Mouse (Mus musculus): ENCODE measurements at regions not wholly inside any gene's neighbourhood (a gene's known extent, or its start where the extent isn't known, plus 50 kb on each side); places are given as distances from the start of the nearest gene placed in this dataset.

DNA sequence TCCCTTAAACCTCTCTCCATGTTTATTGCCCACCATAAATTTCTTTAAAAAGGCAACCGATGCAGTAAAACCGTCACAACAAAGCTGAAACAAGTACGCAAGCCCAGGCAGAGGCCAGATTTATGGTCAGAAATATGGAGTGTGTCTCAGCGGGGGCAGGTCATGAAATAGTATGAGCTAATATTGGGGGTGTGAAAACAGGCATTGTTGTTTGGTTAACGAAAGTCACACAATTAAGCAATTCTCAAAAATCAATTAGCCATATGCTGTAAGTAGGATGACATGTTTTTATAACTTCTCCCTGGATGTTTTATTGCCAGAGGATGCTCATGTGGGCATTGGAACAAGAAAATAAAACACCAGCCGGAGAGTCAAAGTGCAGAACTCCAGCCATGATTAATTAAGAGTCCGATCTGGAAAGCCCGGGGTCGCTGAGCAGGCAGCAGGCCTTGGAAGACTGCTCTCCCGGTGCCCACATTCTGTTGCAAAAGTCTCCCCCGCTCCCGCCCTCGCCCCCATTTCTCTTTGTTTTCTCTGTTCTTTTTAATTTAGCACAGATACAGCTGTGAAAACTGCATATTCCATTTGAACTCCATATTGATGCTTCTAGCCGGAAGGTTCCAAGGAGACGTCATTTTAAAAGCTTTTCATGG is 239.0 kb downstream of the Cxcl12 start:
- dilution Hi-C loops (cut with MboI; ENCODE audit: extremely low pct_ligation_motif_present, extremely low pct_unique_long_range_greater_than_20kb, low sequenced_read_pairs) = no loop called here
- Histone ChIP-seq H3K27ac (ENCODE audit: insufficient read depth, low read depth) (no peak overlapping the region), H3K4me3 (replicated peaks in 1 of 3; ENCODE audit: low read depth in 2 of 3, low read length in 2 of 3, poor library complexity in 1 of 3) (no peak overlapping the region), H3K9me3 (replicated peaks; ENCODE audit: low read length) (no peaks in the 10 kb centered on the region), H3K79me2 (replicated peaks; ENCODE audit: control insufficient read depth, extremely low read depth, insufficient read depth, poor library complexity, severe bottlenecking) (no peaks in the 10 kb centered on the region), H3K9ac (ENCODE audit: insufficient read depth, low read depth) (no peak overlapping the region), H3K4me2 (ENCODE audit: insufficient read depth, low read depth, poor library complexity, severe bottlenecking) (no peak overlapping the region), H3K27me3 (replicated peaks) (peaks cover 65% of the 10 kb centered on the region), H3K4me1 (ENCODE audit: control insufficient read depth in 1 of 2, insufficient read depth in 2 of 2) (no peaks in the 10 kb centered on the region), H3K36me3 (replicated peaks in 1 of 2; ENCODE audit: control insufficient read depth in 1 of 2, insufficient read depth in 1 of 2, low read length in 1 of 2) (no peaks in the 10 kb centered on the region)
- in situ Hi-C loops (cut with MboI; ENCODE audit: low pct_ligation_motif_present, low pct_unique_long_range_greater_than_20kb, low sequenced_read_pairs) = no loop called here
- TF ChIP-seq RCOR1 (conservative IDR thresholded peaks at IDR 0.05; ENCODE audit: low read depth, low read length) (no peak), JUND (conservative IDR thresholded peaks at IDR 0.05; ENCODE audit: low read depth, low read length) (no peak)
- DNase-seq (ENCODE audit: extremely low read depth) = no peak

- peaks cover 60% of the 10 kb centered on the region for H3K27me3 ChIP-seq (replicated peaks)
- no peak overlapping the region; the same call in 1 of the 2 replicates for H3K4me2 ChIP-seq (ENCODE audit: insufficient read depth, low read depth, poor library complexity, severe bottlenecking)
- H3K36me3 ChIP-seq (replicated peaks in 1 of 2; ENCODE audit: control insufficient read depth in 1 of 2, insufficient read depth in 1 of 2, low read length in 1 of 2) = no peaks in the 10 kb centered on the region
- DNase-seq (ENCODE audit: extremely low read depth) = no peak
- no peaks in the 10 kb centered on the region for H3K9me3 ChIP-seq (replicated peaks; ENCODE audit: low read length)
- H3K79me2 ChIP-seq (replicated peaks; ENCODE audit: control insufficient read depth, extremely low read depth, insufficient read depth, poor library complexity, severe bottlenecking) = no peaks in the 10 kb centered on the region
- TF ChIP-seq NRF1 (IDR thresholded peaks at IDR 0.05; ENCODE audit: low read depth, low read length) (no peak), POLR2AphosphoS2 (IDR thresholded peaks at IDR 0.05; ENCODE audit: low read depth, low read length) (no peak), MAFK (IDR thresholded peaks at IDR 0.05; ENCODE audit: insufficient replicate concordance, low read length) (no peak), PAX5 (IDR thresholded peaks at IDR 0.05; ENCODE audit: low read length) (no peak), MXI1 (IDR thresholded peaks at IDR 0.05; ENCODE audit: low read depth, low read length) (no peak), HCFC1 (IDR thresholded peaks at IDR 0.05; ENCODE audit: low read depth, low read length) (no peak), NELFE (IDR thresholded peaks at IDR 0.05; ENCODE audit: low read depth, low read length) (no peak), MAX (IDR thresholded peaks at IDR 0.05; ENCODE audit: low read length) (no peak), MYC (IDR thresholded peaks at IDR 0.05; ENCODE audit: low read depth, low read length) (no peak), E2F4 (IDR thresholded peaks at IDR 0.05; ENCODE audit: insufficient replicate concordance, low read depth, low read length) (no peak), ZKSCAN1 (IDR thresholded peaks at IDR 0.05; ENCODE audit: borderline replicate concordance, low read depth, low read length) (no peak), RCOR1 (conservative IDR thresholded peaks at IDR 0.05; ENCODE audit: low read depth, low read length) (no peak), USF2 (conservative IDR thresholded peaks at IDR 0.05; ENCODE audit: low read depth, low read length) (no peak), JUN (IDR thresholded peaks at IDR 0.05; ENCODE audit: insufficient read depth, low read depth, low read length) (no peak), SIN3A (IDR thresholded peaks at IDR 0.05; ENCODE audit: low read length) (no peak), ZMIZ1 (IDR thresholded peaks at IDR 0.05; ENCODE audit: low read depth, low read length) (no peak), GABPA (IDR thresholded peaks at IDR 0.05; ENCODE audit: insufficient replicate concordance, low read depth, low read length) (no peak), TCF12 (IDR thresholded peaks at IDR 0.05; ENCODE audit: low read depth, low read length) (no peak), JUND (conservative IDR thresholded peaks at IDR 0.05; ENCODE audit: low read depth, low read length) (no peak)
- no peak overlapping the region for H3K4me3 ChIP-seq (replicated peaks in 1 of 3; ENCODE audit: low read depth in 2 of 3, low read length in 2 of 3, poor library complexity in 1 of 3)
- in situ Hi-C loops (cut with MboI; ENCODE audit: low pct_ligation_motif_present, low pct_unique_long_range_greater_than_20kb, low sequenced_read_pairs) = no loop called here
- H3K27ac ChIP-seq (ENCODE audit: insufficient read depth, low read depth) = no peak overlapping the region
- dilution Hi-C loops (cut with MboI; ENCODE audit: extremely low pct_ligation_motif_present, extremely low pct_unique_long_range_greater_than_20kb, low sequenced_read_pairs) = no loop called here
- H3K9ac ChIP-seq (ENCODE audit: insufficient read depth, low read depth) = no peak overlapping the region
- H3K4me1 ChIP-seq (ENCODE audit: control insufficient read depth in 1 of 2, insufficient read depth in 2 of 2) = no peaks in the 10 kb centered on the region
These were observed 239.6 kb downstream of the Cxcl12 start for GRCm38 (mm10) chr6:117407953-117408352.
